Mouse (Mus musculus) mesoderm, embryonic 11.5 days (tissue): ENCODE results near the gene Nubpl.
"Not testable (repeated sequence)": the region's sequence is repeated elsewhere in the genome, so short reads cannot be mapped to it uniquely, and the experiment has no call there.

Experiments used
- DNase-seq: peaks from one replicate; pipeline ENCODE4 v3.0.0-alpha.2; 2012; ENCODE audit warnings: low read depth, low spot score

Nubpl gene

DNA sequence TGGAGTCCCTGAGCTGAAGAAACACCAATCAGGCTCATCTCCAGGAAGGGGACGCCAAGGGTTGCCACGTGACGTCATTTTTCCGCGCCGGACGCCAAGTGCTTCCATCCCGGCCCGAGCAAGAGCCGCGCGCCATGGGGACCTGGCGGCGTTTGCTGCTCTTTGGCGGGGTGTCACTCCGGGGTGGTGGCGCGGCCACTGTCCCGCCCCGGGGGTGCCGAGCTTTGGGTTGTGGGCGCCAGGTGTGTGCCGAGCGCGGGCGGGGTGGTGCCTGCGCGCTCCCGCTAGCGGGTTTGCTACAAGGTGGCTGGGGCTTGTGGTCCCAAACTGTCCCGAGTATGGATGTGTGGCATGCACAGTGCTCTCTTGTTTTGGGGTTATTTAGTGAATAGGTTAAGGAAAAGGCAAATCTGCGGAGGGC, at the start of gene Nubpl:
Gene Nubpl (plus strand): TSS at position 88 of the 421 bp plus-strand sequence.
- peak; percentile 96 for DNase-seq

DNA sequence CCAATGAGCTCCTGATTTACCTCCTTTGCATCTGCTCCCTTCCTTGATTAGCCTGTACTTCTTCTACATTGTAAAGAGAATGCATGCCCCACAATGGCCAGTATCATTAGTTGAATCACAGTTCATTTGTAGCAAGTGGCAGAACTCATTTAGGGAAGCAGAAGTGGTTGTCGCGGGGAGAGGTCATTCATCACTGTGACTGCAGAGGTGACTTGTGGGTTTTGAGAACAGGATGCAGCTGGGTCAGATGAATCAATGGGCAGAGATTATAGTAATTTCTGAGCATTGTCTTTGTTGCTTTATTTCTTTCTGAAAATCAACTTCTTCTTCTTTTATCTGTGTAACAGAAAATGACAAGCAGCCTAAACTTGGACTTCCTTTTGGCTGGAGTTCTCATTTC, 48.2 kb upstream of the Nubpl start:
- DNase-seq = no peak

DNA sequence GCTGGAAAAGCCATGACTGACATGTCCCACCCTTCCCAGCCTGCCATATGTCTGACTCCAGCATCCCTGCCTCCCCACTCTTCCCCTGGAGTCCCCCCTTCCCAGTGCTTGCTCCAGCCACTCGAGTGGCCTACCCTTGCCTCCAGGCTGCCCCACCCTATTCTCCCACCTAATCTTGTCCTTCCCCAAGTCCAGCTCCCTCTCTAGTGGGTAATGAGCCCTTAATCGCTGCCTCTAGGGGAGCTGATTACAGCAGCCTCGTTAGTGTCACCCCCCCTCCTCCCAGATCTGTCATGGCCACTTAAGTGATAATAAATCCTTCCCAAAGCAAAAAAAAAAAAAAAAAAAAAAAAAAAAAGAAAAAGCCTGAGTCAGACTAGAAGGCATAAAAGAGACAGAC, 18.2 kb upstream of the Nubpl start:
- not testable (repeated sequence) for DNase-seq

DNA sequence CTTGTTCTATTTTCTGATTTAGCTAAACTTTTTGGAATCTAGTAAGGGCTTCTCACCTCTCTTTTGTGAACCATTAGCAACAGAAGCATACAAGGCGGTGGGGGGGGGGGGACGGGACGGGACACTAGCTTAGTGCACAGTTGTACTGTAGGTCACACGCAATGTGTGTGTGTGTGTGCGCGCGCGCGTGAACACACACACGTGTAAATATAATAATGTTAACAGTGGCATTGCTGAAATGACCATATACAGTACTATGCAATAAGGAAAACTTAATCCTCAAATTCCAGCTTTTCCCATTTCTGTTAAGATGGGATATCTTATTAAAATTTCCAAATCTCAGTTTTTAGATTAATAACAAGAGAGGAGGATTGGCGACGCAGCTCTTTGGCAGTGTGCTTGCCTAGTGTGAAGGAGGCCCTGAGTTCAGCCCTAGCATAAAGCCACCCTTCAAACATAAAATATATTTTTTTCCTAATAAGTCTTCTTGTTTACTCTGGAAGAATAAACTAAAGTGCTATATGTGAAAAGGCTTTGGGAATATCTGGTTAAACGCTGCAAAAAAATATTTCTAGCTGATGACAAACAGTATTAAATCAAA, 388 bp upstream of the Nubpl start:
- no peak for DNase-seq

DNA sequence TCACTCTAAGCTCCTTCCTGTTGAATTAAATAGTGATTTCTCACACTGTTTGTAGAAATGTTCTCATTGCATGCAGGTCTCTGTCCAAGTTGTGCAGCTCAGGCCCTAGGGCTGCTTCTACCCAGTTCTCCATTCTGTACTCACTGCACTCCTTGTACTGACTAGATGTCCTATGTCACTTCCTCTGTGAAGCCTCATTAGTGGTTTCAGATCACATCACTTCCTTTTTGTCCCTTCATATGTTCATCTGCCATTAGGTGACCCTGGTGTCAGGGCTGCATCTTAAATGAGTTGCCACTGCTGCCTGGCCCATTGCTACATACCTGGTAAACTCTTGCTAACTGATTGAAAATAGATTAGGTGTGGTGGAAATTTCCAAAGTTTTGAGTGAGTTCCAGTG, 22.7 kb downstream of the Nubpl start:
- DNase-seq = no peak

DNA sequence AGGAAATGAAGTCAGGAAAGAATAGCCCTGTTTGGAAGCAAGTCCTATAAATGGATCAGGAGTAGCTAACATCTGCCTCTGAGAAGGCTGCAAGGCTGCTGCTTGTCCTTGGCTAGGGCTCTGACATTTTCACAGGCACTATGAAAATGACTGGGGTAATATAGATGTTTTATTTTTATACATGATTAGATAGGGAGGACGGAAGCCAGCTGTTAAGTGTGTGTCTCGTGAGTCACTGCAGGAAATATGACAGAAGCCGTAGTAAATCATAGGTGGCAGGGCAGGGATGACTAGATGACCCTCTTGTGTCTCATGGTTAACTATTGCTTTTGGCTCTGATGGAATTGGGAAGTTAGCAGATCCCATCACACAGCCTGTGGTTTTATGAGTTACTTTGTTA, 28.9 kb downstream of the Nubpl start:
- DNase-seq = no peak

DNA sequence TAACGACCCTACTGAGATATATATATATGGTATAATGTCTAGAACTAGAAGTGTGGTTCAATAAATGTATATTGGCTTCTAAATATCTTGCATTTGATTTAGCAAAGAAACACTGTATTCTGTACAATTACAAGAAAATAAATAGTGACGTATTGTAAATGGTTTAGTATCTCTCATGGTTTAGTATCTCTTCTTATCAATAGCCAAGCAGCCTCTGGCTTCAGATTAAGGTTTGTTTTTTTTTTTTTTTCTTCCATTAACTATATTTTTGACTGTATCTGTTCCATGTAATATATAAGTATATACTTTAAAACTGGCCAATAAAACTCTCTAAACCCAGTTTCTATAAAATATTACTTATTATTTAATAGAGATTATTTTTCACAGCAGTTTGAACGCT, 31.5 kb downstream of the Nubpl start:
- DNase-seq = no peak

DNA sequence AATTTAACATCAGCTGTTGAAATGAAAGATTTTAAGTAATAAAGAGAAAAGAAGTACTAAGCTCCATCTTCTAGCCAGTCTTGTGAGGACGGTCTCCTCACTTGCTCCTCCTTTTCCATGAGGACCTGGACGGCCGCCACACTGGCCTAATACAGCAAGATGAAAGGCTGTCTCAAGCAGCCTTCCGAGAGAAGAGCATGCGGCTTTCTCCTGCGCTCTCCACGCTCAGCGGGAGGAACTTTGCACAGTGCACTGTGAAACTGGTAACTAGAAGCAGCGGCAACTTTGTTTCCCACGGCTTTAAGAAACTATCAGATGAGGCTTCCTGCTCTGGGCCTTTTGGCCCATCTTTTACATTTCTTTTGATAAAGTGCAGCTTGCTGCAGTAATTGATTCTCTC, 34.7 kb downstream of the Nubpl start:
- peak; percentile 54 for DNase-seq

DNA sequence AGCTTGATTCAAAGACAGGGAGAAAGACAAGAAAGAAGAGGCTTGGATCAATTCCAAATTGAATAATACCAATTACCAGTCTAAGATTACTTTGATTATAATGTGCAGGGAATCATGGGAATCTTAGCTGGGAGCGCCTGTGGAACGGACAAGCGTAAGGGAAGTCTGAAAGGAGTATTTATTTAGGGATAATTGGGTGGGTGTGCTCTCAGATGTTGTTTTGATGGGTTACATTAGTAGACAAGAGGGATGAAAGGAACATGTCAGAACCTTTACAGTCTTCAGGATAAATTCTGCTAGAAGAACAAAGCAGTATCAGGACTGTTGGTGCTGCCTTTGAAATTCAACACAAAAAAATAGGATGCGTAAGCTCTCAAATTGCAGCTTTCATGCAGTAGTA, 40.8 kb downstream of the Nubpl start:
- DNase-seq = no peak

DNA sequence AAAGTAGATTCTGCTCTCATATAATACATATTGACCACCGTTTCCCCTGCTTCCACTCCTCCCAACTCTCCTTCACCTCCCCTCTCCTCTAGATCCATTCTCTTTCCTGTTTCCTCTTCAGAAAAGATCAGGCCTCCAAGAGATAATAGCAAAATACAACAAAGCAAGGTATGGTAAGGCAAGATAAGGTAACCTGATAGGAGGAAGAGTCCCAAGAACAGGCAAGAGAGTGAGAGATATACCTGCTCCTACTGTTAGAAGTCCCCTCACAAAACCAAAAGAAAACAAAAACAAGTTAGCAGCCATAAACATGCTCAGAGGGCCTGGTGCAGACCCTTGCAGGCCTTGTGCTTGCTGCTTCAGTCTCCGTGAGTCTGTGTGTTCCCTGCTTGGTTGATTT, 49.1 kb downstream of the Nubpl start:
- DNase-seq = no peak

DNA sequence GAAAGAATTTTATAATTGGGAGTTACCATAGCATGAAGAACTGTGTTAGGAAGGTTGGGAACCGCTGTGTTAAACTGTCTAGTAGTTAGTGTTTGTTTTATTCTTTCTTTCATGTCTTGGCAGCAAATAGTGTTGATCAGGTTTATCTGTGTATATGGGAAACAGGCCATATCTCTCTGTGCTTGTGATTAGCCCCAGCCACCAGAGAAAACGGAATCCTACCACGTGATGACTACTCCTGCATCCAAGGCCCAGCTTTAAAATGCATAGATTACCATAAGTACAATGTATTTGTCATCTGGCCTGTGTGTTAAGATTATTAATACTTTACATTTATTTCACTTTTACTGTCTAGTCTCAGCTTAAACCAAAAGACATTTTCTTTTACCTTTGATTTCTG, 51.9 kb downstream of the Nubpl start:
- no peak for DNase-seq

DNA sequence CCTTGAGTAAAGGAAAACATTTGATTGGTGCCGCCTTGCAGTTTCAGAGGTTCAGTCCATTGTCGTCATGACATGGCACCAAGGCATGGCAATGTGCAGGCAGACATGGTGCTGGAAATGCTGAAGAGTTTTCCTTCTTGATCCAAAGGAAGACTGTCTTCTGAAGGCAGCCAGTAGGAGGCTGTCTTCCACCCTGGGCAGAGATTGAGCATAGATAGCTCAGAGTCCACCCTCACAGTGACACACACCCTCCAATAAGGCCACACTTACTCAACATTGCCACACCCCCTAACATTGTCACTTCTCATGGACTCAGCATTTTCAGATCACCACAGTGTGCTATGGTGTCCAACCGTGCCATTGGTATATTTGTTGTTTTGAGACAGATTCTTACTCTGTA, 54.5 kb downstream of the Nubpl start:
- DNase-seq = no peak

DNA sequence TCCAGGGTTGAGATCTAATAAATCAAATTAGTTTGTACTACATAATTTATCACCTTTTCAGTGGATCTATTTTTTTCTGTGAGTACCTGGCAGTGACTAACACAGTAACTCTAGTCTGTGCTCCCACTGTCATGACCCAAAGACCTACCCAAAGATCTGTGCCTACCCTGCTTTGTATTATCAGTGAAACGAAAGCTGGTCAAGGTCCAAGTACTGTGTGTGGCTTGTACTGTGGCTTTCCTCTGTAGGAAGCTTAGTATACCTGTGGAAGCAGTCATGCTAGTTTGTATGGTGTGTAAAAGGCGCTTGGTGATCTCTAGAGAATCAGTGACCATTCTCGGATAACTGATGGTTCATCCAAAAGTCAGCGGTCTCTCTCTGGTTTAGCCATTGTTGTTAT, 57.4 kb downstream of the Nubpl start:
- no peak for DNase-seq

DNA sequence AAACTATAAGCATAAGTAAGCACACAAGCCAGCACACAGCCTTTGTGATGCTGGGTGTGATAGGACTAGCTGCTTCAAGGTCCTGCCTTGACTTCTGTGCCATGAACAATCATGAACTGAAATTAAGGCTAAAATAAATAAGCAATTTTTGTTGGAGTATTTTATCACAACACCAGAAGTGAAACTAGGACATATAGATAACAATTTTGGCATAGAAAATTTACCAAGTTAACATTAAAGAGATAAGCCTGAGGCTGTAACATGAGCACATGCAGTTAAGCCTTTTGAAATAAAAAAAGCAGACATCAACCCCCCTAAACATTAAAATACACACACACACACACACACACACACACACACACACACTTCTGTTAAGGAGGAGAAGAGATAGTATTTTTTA, 66.9 kb downstream of the Nubpl start:
- no peak for DNase-seq

DNA sequence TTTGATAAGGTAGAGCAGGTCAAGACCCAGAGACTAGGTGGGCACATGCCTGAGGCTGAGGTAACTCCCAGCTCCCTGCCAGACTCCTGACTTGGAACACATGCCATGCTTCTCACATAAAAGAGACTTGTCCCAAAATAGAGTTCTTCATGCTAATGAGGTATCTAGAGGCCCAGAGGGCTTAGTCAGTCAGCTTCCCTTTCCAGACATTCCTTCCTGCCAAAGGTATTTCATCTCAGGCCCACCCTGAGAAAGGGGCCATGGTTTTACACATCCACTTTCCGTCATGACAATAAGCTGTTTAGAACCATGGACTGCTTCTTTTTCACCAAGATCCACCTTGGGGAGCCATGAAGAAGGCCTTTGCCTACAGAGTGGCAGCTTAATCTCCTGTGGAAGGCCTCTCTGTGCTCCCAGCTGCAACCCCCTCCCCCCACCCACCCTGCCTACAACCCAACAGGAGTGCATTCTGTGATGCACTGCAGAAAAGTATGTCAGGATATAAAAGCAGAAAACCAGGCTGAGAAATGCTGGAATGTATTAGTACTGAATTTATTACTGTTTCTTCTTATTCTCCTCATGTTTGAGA, 88.8 kb downstream of the Nubpl start:
- no peak for DNase-seq

DNA sequence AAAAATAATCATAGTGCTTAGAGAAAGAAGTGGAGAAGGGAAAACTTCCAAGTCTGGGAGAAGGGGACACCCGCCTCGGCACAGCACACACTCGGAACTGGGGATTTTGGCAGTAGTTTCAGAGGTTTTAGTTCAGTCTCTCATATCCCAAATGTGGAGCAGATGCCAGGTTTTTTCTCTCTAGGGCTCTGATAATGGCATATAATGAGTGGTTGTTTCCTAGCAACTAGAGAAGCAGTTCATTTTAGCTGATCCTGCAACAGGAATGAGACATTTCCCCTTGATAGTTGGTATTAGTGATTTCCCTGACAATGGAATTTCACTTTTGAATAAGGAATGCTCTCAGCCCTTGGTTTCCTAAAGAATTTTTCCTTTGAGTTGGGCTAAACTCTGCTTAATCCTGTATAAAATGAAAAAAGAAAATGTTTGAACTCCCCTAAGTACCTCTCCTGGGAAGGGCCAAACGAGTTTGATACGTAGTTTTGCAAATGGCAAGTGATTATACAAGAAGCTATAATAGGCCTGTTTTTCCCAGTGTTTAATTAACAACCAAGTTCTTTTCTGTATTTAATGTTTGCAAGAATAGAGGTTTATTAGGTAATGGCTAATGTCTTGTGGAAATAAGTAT, 89.5 kb downstream of the Nubpl start:
- peak; percentile 11 for DNase-seq

DNA sequence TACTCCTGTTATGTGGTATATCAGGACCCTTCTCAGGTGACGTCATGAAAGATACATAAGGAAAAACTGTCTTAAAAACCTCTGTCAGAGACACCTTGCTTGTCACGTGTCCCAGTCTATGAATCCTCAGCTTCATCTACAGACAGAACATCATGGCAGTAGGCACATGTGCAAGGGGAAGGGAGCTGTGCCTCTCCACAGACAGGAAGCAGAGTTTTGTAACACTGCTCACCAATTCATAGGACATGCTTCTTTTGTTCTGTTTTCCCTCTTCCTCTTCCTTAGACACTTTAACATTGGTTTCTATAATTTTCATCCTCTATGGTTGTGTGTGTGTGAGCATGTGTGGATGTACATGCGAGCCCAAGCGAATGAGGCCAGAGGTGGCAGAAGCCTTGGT, 100.9 kb downstream of the Nubpl start:
- no peak for DNase-seq

DNA sequence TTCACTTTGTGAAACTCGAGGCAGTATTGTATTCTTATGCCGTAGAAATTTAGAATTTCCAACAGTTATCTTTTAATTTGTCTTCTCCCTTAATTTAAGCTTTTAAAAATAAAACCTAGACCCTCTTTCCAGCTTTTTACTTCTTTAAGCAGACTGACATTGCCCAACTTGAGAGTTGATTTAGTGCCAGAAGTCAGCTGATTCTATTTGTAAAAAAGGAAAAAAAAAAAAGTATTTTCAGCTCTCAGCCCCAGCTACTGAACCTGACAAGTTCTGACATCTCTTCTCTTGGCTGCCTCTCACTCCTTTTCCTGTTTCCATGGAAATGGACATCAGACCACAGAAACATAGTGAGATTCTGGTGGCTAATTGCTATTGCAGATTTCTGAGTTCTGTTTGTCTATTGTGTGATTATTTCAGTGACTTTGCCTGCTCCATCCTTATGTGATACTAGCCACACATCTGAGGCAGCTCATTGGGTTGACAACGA, 111.6 kb downstream of the Nubpl start:
- DNase-seq = no peak

DNA sequence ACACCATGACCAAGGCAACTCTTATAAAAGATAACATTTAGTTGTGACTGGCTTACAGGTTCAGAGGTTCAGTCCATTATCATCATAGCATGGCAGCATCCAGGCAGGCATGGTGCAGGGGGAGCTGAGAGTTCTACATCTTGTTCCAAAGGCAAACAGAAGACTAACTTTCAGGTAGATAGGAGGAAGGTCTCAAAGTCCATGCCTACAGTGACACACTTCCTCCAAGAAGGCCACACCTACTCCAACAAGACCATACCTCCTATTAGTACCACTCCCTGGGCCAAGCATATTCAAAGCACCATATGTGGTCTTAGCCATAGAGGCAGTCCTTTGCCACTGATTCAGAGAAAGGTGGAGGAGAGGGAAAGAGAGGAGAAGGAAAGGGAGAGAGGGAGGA, 113.6 kb downstream of the Nubpl start:
- no peak for DNase-seq

DNA sequence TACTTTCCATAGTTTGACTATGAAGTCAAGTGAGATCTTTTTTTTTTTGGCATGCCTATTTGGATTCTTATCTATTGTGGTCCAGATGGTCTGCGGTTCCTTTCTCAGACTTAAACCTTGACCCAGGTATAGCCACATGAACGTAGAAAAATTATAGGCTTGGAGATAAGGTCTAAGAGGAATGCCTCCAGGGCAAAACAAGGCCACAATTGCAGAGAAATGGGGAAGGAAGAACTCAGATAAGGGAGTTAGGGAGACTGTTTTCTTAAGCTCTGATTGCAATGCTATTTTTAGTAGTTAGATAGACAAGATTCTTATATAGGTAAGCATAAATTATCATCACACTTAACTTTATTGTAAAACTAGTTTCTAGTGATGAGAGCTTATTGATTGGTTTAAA, 117.3 kb downstream of the Nubpl start:
- DNase-seq = no peak

DNA sequence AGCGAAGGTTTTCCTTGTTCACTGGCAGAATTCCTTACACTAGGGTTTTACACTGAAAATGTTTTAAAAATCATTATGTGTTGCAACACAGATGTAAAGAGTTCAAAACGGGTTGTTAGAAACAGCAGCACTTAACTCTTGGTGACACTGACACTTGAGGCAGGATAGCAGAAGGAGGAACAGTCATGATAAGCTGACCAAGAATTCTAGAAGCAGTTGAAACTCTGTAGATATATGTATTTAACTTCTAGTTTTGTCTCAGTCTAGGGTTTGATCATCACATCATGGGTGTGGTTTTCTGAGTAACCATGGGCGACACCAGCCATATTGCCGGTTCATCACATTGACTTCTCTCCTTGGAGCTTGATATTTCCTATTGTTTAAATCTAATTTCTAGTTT, 127.4 kb downstream of the Nubpl start:
- DNase-seq = no peak

DNA sequence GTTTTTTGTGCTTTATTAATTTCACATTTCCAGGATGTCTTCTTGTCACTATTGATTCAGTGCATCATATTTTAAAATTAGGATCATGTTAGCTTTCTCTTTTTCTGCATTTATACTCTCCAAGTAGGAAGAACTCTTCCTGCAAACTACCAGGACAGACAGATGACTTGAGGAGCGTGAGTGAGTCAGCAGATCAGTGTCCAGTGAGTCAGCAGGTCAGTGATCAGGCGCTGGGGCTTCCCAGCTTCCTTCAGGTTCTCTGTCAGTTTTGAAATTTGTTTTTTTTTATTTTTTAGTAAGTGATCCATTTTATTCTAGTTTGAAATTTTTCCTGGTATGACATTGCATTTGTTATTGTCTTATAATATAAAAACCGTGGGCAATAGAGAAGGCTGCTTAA, 131.2 kb downstream of the Nubpl start:
- no peak for DNase-seq

DNA sequence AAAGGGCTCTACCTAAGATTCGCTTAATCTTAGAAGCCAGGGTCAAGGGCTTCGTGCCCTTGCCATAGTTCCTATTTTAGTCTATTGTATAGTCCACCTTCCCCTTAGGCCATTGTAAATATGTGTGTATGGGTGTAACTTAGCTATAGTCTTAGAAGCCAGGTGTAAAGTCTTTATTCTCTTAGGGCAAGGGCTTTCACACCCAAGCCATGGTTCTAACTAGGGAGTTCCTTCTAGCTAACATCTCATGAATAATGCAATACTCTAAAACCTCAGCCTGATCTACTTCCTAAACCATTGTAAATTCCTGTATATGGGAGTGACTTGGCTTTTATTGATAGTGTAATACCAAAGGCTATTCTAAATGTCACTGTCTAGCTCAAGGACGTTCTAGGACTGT, 134.4 kb downstream of the Nubpl start:
- DNase-seq = not testable (repeated sequence)
